32 mouse cellular contexts compared by ENCODE assay signal in the genomic region with DNA sequence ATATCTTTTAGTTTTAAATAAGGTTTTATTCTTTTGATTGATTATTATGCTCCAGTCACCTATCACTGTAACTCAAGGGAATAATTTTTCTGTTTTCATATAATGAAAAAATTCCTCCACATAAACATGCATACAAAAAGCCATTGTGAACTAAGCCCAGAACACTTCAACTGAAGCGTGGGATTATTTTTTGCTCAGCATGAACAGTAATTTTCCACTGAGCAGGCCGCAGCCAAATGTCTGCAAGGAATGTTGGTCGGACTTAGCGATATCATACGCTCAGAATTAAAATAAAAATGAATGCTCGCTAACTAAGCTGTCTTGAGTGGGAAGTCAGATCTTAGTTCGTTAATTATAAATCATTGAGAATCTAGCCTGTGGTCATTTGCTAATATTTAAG.
DNase-seq lines count a peak whose midpoint lies in the region; ATAC-seq and TF ChIP-seq lines count a peak whose summit lies in the region.
"Had no signal": no experiment of that assay in that cellular context is flagged by ENCODE, and none has a peak within 500 bp of the region (broad histone marks: within the 10 kb centered on the region; RNA-seq: fewer than 3 reads in every experiment).

No protein-coding gene starts in this region.

- H3K36me3 ChIP-seq in heart, embryonic 12.5 days = no peaks in the 10 kb centered on the region
- no peaks in the 10 kb centered on the region for H3K36me3 ChIP-seq in liver, embryonic 11.5 days (ENCODE audit: control insufficient read depth, insufficient read depth, low read length)
- H3K36me3 ChIP-seq: embryonic facial prominence, embryonic 15.5 days; G1E; hindbrain, embryonic 10.5 days; intestine, embryonic 15.5 days; limb, embryonic 13.5 days; liver, embryonic 13.5 days; midbrain, embryonic 13.5 days had no signal

- H3K27ac ChIP-seq in heart, embryonic 12.5 days (ENCODE audit: poor library complexity, severe bottlenecking) = no peak overlapping the region
- peak overlapping the region; percentile 69 for H3K27ac ChIP-seq in layer of hippocampus, adult 2 months
- no peak overlapping the region for H3K27ac ChIP-seq in liver, embryonic 11.5 days (ENCODE audit: low read depth, low read length)
- H3K27ac ChIP-seq: embryonic facial prominence, embryonic 15.5 days; forebrain, embryonic 13.5 days; hindbrain, embryonic 10.5 days; hindbrain, postnatal 0 days; intestine, embryonic 15.5 days; kidney, postnatal 0 days; left cerebral cortex, adult 2 months; limb, embryonic 13.5 days; liver, embryonic 13.5 days; midbrain, embryonic 13.5 days had no signal

- H3K9me3 ChIP-seq in heart, embryonic 12.5 days (replicated peaks) = no peaks in the 10 kb centered on the region
- no peaks in the 10 kb centered on the region for H3K9me3 ChIP-seq in liver, embryonic 11.5 days (ENCODE audit: control insufficient read depth, low read length)
- H3K9me3 ChIP-seq: embryonic facial prominence, embryonic 15.5 days; forebrain, embryonic 13.5 days; G1E; hindbrain, embryonic 10.5 days; intestine, embryonic 15.5 days; limb, embryonic 13.5 days; liver, embryonic 13.5 days; megakaryocyte, embryonic 14.5 days; midbrain, embryonic 13.5 days had no signal

- WGBS in heart, embryonic 12.5 days = 86% methylated on average over 7 of the region's 7 CpGs
- WGBS in liver, embryonic 11.5 days = 90% methylated on average over 7 of the region's 7 CpGs

- TF ChIP-seq CTCF in layer of hippocampus, adult 2 months (conservative IDR thresholded peaks at IDR 0.05) = no peak

- no peak overlapping the region for H3K9ac ChIP-seq in heart, embryonic 12.5 days
- no peak overlapping the region for H3K9ac ChIP-seq in liver, embryonic 11.5 days (ENCODE audit: low read depth, low read length)
- H3K9ac ChIP-seq: embryonic facial prominence, embryonic 15.5 days; forebrain, embryonic 13.5 days; intestine, embryonic 15.5 days; limb, embryonic 13.5 days; liver, embryonic 13.5 days; midbrain, embryonic 13.5 days had no signal

- H3K27me3 ChIP-seq in heart, embryonic 12.5 days (replicated peaks) = no peaks in the 10 kb centered on the region
- H3K27me3 ChIP-seq in liver, embryonic 11.5 days (replicated peaks; ENCODE audit: control insufficient read depth, insufficient read depth, low read length) = no peaks in the 10 kb centered on the region
- H3K27me3 ChIP-seq: embryonic facial prominence, embryonic 15.5 days; forebrain, embryonic 13.5 days; intestine, embryonic 15.5 days; limb, embryonic 13.5 days; liver, embryonic 13.5 days; midbrain, embryonic 13.5 days; Patski had no signal

- no peak overlapping the region for H3K4me3 ChIP-seq in heart, embryonic 12.5 days
- H3K4me3 ChIP-seq in layer of hippocampus, adult 2 months = no peak overlapping the region
- H3K4me3 ChIP-seq in liver, embryonic 11.5 days (ENCODE audit: low read depth, low read length) = no peak overlapping the region
- H3K4me3 ChIP-seq: embryonic facial prominence, embryonic 15.5 days; forebrain, embryonic 13.5 days; hindbrain, embryonic 10.5 days; intestine, embryonic 15.5 days; left cerebral cortex, adult 2 months; limb, embryonic 13.5 days; liver, embryonic 13.5 days; megakaryocyte, embryonic 14.5 days; midbrain, embryonic 13.5 days had no signal

- no peak overlapping the region for H3K4me2 ChIP-seq in heart, embryonic 12.5 days
- H3K4me2 ChIP-seq in liver, embryonic 11.5 days = no peak overlapping the region
- H3K4me2 ChIP-seq: embryonic facial prominence, embryonic 15.5 days; forebrain, embryonic 13.5 days; intestine, embryonic 15.5 days; limb, embryonic 13.5 days; liver, embryonic 13.5 days; midbrain, embryonic 13.5 days had no signal

- peak; percentile 55 for DNase-seq in cerebellum, adult 9-10 months
- DNase-seq in cerebellum, postnatal 36 days = no peak
- peak; percentile 7 for DNase-seq in heart, adult 11 months
- DNase-seq in layer of hippocampus, adult 2 months (ENCODE audit: low spot score in 2 of 2) = peak in 1 of 2 experiments; percentile 44
- no peak for DNase-seq in layer of hippocampus, adult 11-12 months (ENCODE audit: low spot score)
- DNase-seq in brain, adult 2 months (ENCODE audit: low read depth, low spot score) = peak; percentile 76
- DNase-seq in liver, embryonic 11.5 days (ENCODE audit: low spot score) = no peak
- DNase-seq: adrenal gland, postnatal 10 days; cerebellum, adult 11-12 months; gastrocnemius, postnatal 10 days; heart, postnatal 14 days; kidney, adult 2 months; kidney, postnatal 4 days; liver, embryonic 13.5 days; lung, adult 18-20 months; lung, postnatal 4 days; right cerebral cortex, postnatal 25 days; thymus, postnatal 14 days had no signal

- no peak for ATAC-seq in heart, embryonic 12.5 days (ENCODE audit: insufficient number of reproducible peaks, low FRiP score)
- ATAC-seq in liver, embryonic 11.5 days (replicated peaks; ENCODE audit: low FRiP score) = no peak
- ATAC-seq: forebrain, embryonic 13.5 days; hindbrain, postnatal 0 days; intestine, embryonic 15.5 days; lung, postnatal 0 days; midbrain, embryonic 13.5 days; Patski had no signal

- peaks cover 11% of the 10 kb centered on the region for H3K4me1 ChIP-seq in heart, embryonic 12.5 days (replicated peaks)
- peaks cover 2% of the 10 kb centered on the region; the same call in 1 of the 2 replicates for H3K4me1 ChIP-seq in liver, embryonic 11.5 days (replicated peaks; ENCODE audit: control insufficient read depth, insufficient read depth, low read length)
- H3K4me1 ChIP-seq: embryonic facial prominence, embryonic 15.5 days; intestine, embryonic 15.5 days; liver, embryonic 13.5 days had no signal

Comparison
In these comparisons a context has a peak if more than half of its experiments do, and no peak if none do; other contexts are left out.
1. DNase-seq: peak in cerebellum, adult 9-10 months (single experiment), heart, adult 11 months (single experiment) and brain, adult 2 months (single experiment); none in cerebellum, postnatal 36 days (0 of 2), layer of hippocampus, adult 11-12 months (single experiment) and liver, embryonic 11.5 days (single experiment).